Mouse (Mus musculus) bone marrow, adult 2 months (tissue): ENCODE results near the gene Cirbp. TPM values are rescaled to one million over a fixed set of nuclear protein-coding genes. Genes with fewer than 3 reads are reported as not detected.
A peak's percentile ranks its signal among the peaks of the same experiment; 100 is the strongest.
"Not testable (repeated sequence)": the region's sequence is repeated elsewhere in the genome, so short reads cannot be mapped to it uniquely, and the experiment has no call there.

ENCODE experiments used
- H3K27ac ChIP-seq: fragments of 200-500 bp; 2 replicates; pipeline ENCODE4 v1.5.1; 2012; ENCODE audit warnings: low read depth, mild to moderate bottlenecking, control low read depth, inconsistent platforms, low read length; ENCODE audit not compliant: control insufficient read depth, poor library complexity, insufficient read depth
- H3K4me1 ChIP-seq: fragments of 200-500 bp; 2 replicates; pipeline ENCODE4 v1.6.1; 2011; ENCODE audit warnings: low read length; ENCODE audit not compliant: control insufficient read depth, insufficient read depth
- H3K4me3 ChIP-seq: fragments of 200-500 bp; replicated peaks from 2 replicates; pipeline ENCODE3; 2011; ENCODE audit warnings: mild to moderate bottlenecking, low read depth, low read length, control low read depth; ENCODE audit not compliant: control insufficient read depth
- CTCF ChIP-seq: fragments of 200-500 bp; IDR thresholded peaks from 2 replicates; pipeline ENCODE4 v1.5.1; 2011; ENCODE audit warnings: low read length, control low read depth; ENCODE audit not compliant: control insufficient read depth, insufficient read depth
- POLR2A ChIP-seq: fragments of 200-500 bp; IDR thresholded peaks from 2 replicates; pipeline ENCODE4 v1.6.1; 2011; ENCODE audit warnings: low read depth, mild to moderate bottlenecking, control low read depth, low read length, borderline replicate concordance; ENCODE audit not compliant: control insufficient read depth
- WGBS: fragments of 180-500 bp; shearing (Covaris S2); methylation state at CpG from one replicate; pipeline ENCODE4 v1.1.7; 2018; 5-methylcytosine and 5-hydroxymethylcytosine counted together
- polyA plus RNA-seq: library from polyadenylated mRNA; stranded (reverse); fragments of >200 nt; gene quantifications from 2 replicates; pipeline ENCODE4 v1.2.4, GENCODE M21; 2011; ENCODE audit warnings: low replicate concordance; ENCODE audit not compliant: missing spikeins, insufficient read depth, insufficient read length

Gene Cirbp
- polyA plus RNA-seq, 1 experiment = 277 TPM

- Histone ChIP-seq H3K27ac (no peak overlapping the region), H3K4me3 (no peak overlapping the region), H3K4me1 (no peaks in the 10 kb centered on the region; the same call in 1 of the 2 replicates)
- 85% methylated on average over 24 of the region's 24 CpGs for WGBS
- TF ChIP-seq POLR2A (no peak), CTCF (no peak)
Measured at GRCm38 (mm10) chr10:80208841-80209371, 43.1 kb downstream of the Cirbp start.

GRCm38 (mm10) chr10:80211547-80212103, 45.8 kb downstream of the Cirbp start:
- not testable (repeated sequence) for H3K4me1 ChIP-seq, H3K4me3 ChIP-seq, H3K27ac ChIP-seq
- WGBS = 58% methylated on average over 7 of the region's 7 CpGs

- Histone ChIP-seq H3K27ac (0 out of 2 replicates have a peak overlapping the region, but pooled peaks have one; percentile 15), H3K4me1 (peaks cover 2% of the 10 kb centered on the region; the same call in 1 of the 2 replicates), H3K4me3 (no peak overlapping the region)
- WGBS = 45% methylated on average over 16 of the region's 16 CpGs
- TF ChIP-seq CTCF (no peak), POLR2A (no peak)
Measured at GRCm38 (mm10) chr10:80215048-80215772, 49.4 kb downstream of the Cirbp start.

GRCm38 (mm10) chr10:80220676-80221075, 54.9 kb downstream of the Cirbp start:
- H3K27ac ChIP-seq = no peak overlapping the region
- peaks cover 2% of the 10 kb centered on the region; the same call in 1 of the 2 replicates for H3K4me1 ChIP-seq
- H3K4me3 ChIP-seq = no peak overlapping the region
- WGBS = 67% methylated on average over 9 of the region's 9 CpGs
- no peak for TF ChIP-seq CTCF

Other genes with a start within 250 kb of the Cirbp start
- 1.5 TPM in 1 of 2 replicates, not detected in the other for gene Kiss1r, start 249.0 kb upstream of the Cirbp start, polyA plus RNA-seq
- 182 and 197 TPM in 2 replicates for gene R3hdm4, start 244.8 kb upstream of the Cirbp start, polyA plus RNA-seq
- 12.4 and 27.6 TPM in 2 replicates for gene Arid3a, start 238.9 kb upstream of the Cirbp start, polyA plus RNA-seq
- gene Wdr18, start 205.8 kb upstream of the Cirbp start, polyA plus RNA-seq = 26.7 and 43.3 TPM in 2 replicates
- not detected in 2 replicates for gene Grin3b, start 195.3 kb upstream of the Cirbp start, polyA plus RNA-seq
- 78.6 and 131 TPM in 2 replicates for gene Tmem259, start 181.7 kb upstream of the Cirbp start, polyA plus RNA-seq
- 41.7 and 92.4 TPM in 2 replicates for gene Cnn2, start 177.4 kb upstream of the Cirbp start, polyA plus RNA-seq
- gene Abca7, start 169.5 kb upstream of the Cirbp start, polyA plus RNA-seq = 54.3 and 96.9 TPM in 2 replicates
- 111 and 291 TPM in 2 replicates for gene Arhgap45, start 149.3 kb upstream of the Cirbp start, polyA plus RNA-seq
- gene Polr2e, start 126.2 kb upstream of the Cirbp start, polyA plus RNA-seq = 35.6 and 44.5 TPM in 2 replicates
- 948 and 2,392 TPM in 2 replicates for gene Gpx4, start 118.8 kb upstream of the Cirbp start, polyA plus RNA-seq
- 37.6 and 83.8 TPM in 2 replicates for gene Sbno2, start 60.4 kb upstream of the Cirbp start, polyA plus RNA-seq
- 197 and 344 TPM in 2 replicates for gene Stk11, start 50.2 kb upstream of the Cirbp start, polyA plus RNA-seq
- gene Atp5d, start 27.4 kb upstream of the Cirbp start, polyA plus RNA-seq = 131 and 178 TPM in 2 replicates
- gene Cbarp, start 25.1 kb upstream of the Cirbp start, polyA plus RNA-seq = 3.4 and 3.7 TPM in 2 replicates
- 36.0 and 53.2 TPM in 2 replicates for gene Midn, start 17.7 kb upstream of the Cirbp start, polyA plus RNA-seq
- gene 1600002K03Rik, start 7.0 kb downstream of the Cirbp start, polyA plus RNA-seq = 8.8 and 23.7 TPM in 2 replicates
- 0.70 TPM in 1 of 2 replicates, not detected in the other for gene Efna2, start 13.5 kb downstream of the Cirbp start, polyA plus RNA-seq
- gene Mum1, start 60.4 kb downstream of the Cirbp start, polyA plus RNA-seq = 64.4 and 77.5 TPM in 2 replicates
- gene Ndufs7, start 83.1 kb downstream of the Cirbp start, polyA plus RNA-seq = 72.4 and 80.0 TPM in 2 replicates
- gene Gamt, start 95.0 kb downstream of the Cirbp start, polyA plus RNA-seq = 1.7 and 5.8 TPM in 2 replicates
- 75.7 and 150 TPM in 2 replicates for gene Dazap1, start 95.5 kb downstream of the Cirbp start, polyA plus RNA-seq
- gene Rps15, start 126.5 kb downstream of the Cirbp start, polyA plus RNA-seq = 1,765 and 2,445 TPM in 2 replicates
- gene Apc2, start 130.0 kb downstream of the Cirbp start, polyA plus RNA-seq = 0.17 TPM in 1 of 2 replicates, not detected in the other
- gene 2310011J03Rik, start 154.6 kb downstream of the Cirbp start, polyA plus RNA-seq = 40.8 and 52.1 TPM in 2 replicates
- 1.4 TPM in 1 of 2 replicates, not detected in the other for gene Pcsk4, start 163.5 kb downstream of the Cirbp start, polyA plus RNA-seq
- 4.2 and 6.5 TPM in 2 replicates for gene Reep6, start 164.0 kb downstream of the Cirbp start, polyA plus RNA-seq
- 3.0 and 8.6 TPM in 2 replicates for gene Adamtsl5, start 182.4 kb downstream of the Cirbp start, polyA plus RNA-seq
- 2.2 TPM in 1 of 2 replicates, not detected in the other for gene Plk5, start 190.5 kb downstream of the Cirbp start, polyA plus RNA-seq
- gene Mex3d, start 221.7 kb downstream of the Cirbp start, polyA plus RNA-seq = 1.4 and 1.7 TPM in 2 replicates
- 53.0 and 82.0 TPM in 2 replicates for gene Mbd3, start 233.6 kb downstream of the Cirbp start, polyA plus RNA-seq
- gene Uqcr11, start 240.8 kb downstream of the Cirbp start, polyA plus RNA-seq = 190 and 222 TPM in 2 replicates